Mouse (Mus musculus) hindbrain, embryonic 12.5 days (tissue): Measurements from ENCODE around the gene Tango6. TPM values are rescaled to one million over a fixed set of nuclear protein-coding genes. Genes with fewer than 3 reads are reported as not detected.

Source experiments
- ATAC-seq: fragments of 200-750 bp; cut with Nextera tagmentation; 2 replicates; pipeline ENCODE4 v1.8.0; 2017; ENCODE audit warnings: moderate TSS enrichment; ENCODE audit not compliant: low FRiP score
- H3K27ac ChIP-seq: fragments of 300-500 bp; sonication (generic); 2 replicates; pipeline ENCODE4 v1.5.1; 2016; ENCODE audit warnings: mild to moderate bottlenecking
- H3K27me3 ChIP-seq: fragments of 300-500 bp; sonication (generic); 2 replicates; pipeline ENCODE4 v1.6.1; 2016; ENCODE audit warnings: mild to moderate bottlenecking
- H3K36me3 ChIP-seq: fragments of 300-500 bp; sonication (generic); 2 replicates; pipeline ENCODE4 v1.6.1; 2016; ENCODE audit warnings: mild to moderate bottlenecking
- H3K4me1 ChIP-seq: fragments of 300-500 bp; sonication (generic); 2 replicates; pipeline ENCODE4 v1.6.1; 2016
- H3K4me2 ChIP-seq: fragments of 300-500 bp; sonication (generic); replicated peaks from 2 replicates; pipeline ENCODE4 v1.6.1; 2016; ENCODE audit warnings: mild to moderate bottlenecking
- H3K4me3 ChIP-seq: fragments of 300-500 bp; sonication (generic); 2 replicates; pipeline ENCODE4 v1.5.1; 2016; ENCODE audit warnings: mild to moderate bottlenecking
- H3K9ac ChIP-seq: fragments of 300-500 bp; sonication (generic); 2 replicates; pipeline ENCODE4 v1.6.1; 2016; ENCODE audit warnings: mild to moderate bottlenecking, moderate library complexity
- H3K9me3 ChIP-seq: fragments of 300-500 bp; sonication (generic); replicated peaks from 2 replicates; pipeline ENCODE4 v1.6.1; 2016; ENCODE audit warnings: mild to moderate bottlenecking
- WGBS: fragments of 180-500 bp; shearing (Covaris S2); methylation state at CpG from one replicate; pipeline ENCODE4 v1.1.7; 2016; 5-methylcytosine and 5-hydroxymethylcytosine counted together
- polyA plus RNA-seq: library from polyadenylated mRNA; unstranded; fragments of >200 nt; fragmentation: Nextera tagmentation; extraction: Ambion mirVana; gene quantifications from 2 replicates; pipeline ENCODE4 v1.2.1, GENCODE M21; 2016

Tango6 gene
- polyA plus RNA-seq, 1 experiment from 2014 or later: 10.3 TPM

GRCm38 (mm10) chr8:106899473-106899872, 216.6 kb downstream of the Tango6 start:
- Histone ChIP-seq H3K9ac (no peak overlapping the region), H3K27ac (no peak overlapping the region), H3K36me3 (peaks cover 63% of the 10 kb centered on the region), H3K4me2 (no peak overlapping the region), H3K9me3 (no peaks in the 10 kb centered on the region), H3K4me3 (no peak overlapping the region), H3K4me1 (0 out of 2 replicates have a peak, but pooled peaks cover 3% of the 10 kb centered on the region), H3K27me3 (no peaks in the 10 kb centered on the region)
- ATAC-seq: no peak
- WGBS: 90% methylated on average over 5 of the region's 5 CpGs

Other genes with a start within 250 kb of the Tango6 start
- gene 6030452D12Rik, start 182.5 kb upstream of the Tango6 start, polyA plus RNA-seq: not detected in 2 replicates
- gene Cdh3, start 172.2 kb upstream of the Tango6 start, polyA plus RNA-seq: 7.7 and 10.0 TPM in 2 replicates
- gene Gm10073, start 109.6 kb upstream of the Tango6 start, polyA plus RNA-seq: 3.2 and 3.8 TPM in 2 replicates
- 6.9 and 9.2 TPM in 2 replicates for gene Cdh1, start 79.7 kb upstream of the Tango6 start, polyA plus RNA-seq
- 0.22 and 0.27 TPM in 2 replicates for gene Has3, start 187.2 kb downstream of the Tango6 start, polyA plus RNA-seq
- gene Utp4, start 210.6 kb downstream of the Tango6 start, polyA plus RNA-seq: 49.0 TPM in 2 replicates